Mouse (Mus musculus): ENCODE results near the gene Sfxn1. TPM values are rescaled to one million over a fixed set of nuclear protein-coding genes. Genes with fewer than 3 reads are reported as not detected.

Gene Sfxn1
- total and polyA plus RNA-seq, 2 experiments = 26.2 to 63.2 TPM

DNA sequence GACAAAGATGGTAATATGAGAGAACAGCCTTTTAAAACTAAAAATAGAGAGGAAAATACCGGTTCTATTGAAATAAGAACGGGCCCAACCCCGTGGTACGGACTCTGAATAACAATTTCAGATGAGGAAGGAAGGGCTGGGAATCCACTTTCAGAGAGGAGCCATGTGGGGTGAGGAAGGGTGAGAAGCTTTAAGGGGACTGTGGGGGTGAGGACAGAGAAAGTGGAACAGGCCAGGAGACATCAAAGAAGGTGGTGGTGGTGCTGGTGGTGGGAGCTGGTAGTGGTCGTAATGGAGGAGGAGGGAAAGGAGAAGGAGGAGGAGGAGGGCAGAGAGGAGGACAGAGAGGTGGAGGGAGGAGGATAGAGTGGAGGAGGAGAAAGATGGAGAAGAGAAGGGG is 43.3 kb downstream of the Sfxn1 start:
- Histone ChIP-seq H3K27me3 (ENCODE audit: control insufficient read depth, insufficient read depth, low read length) (no peaks in the 10 kb centered on the region), H3K9ac (ENCODE audit: low read depth, low read length) (no peak overlapping the region), H3K36me3 (ENCODE audit: control insufficient read depth, insufficient read depth, low read length) (no peaks in the 10 kb centered on the region), H3K27ac (replicated peaks; ENCODE audit: insufficient read depth, low read depth, low read length) (no peak overlapping the region), H3K4me1 (ENCODE audit: control insufficient read depth, insufficient read depth, low read length) (no peaks in the 10 kb centered on the region; the same call in 1 of the 2 replicates), H3K4me3 (ENCODE audit: insufficient read depth, low read depth, low read length) (no peak overlapping the region), H3K79me2 (ENCODE audit: control insufficient read depth, insufficient read depth, low read length) (no peaks in the 10 kb centered on the region)
- 60% methylated on average over 5 of the region's 5 CpGs for WGBS
- TF ChIP-seq POLR2A (IDR thresholded peaks at IDR 0.05; ENCODE audit: extremely low read depth, insufficient read depth, low read length) (no peak), CTCF (IDR thresholded peaks at IDR 0.05; ENCODE audit: low read depth, low read length) (no peak)
- no peak for DNase-seq (ENCODE audit: extremely low read depth, low read depth, low spot score)

GRCm38 (mm10) chr13:54115779-54116178 is 44.1 kb downstream of the Sfxn1 start:
- no peak for DNase-seq (ENCODE audit: extremely low read depth, low read depth, low spot score)
- Histone ChIP-seq H3K4me1 (ENCODE audit: control insufficient read depth, insufficient read depth, low read length) (no peaks in the 10 kb centered on the region; the same call in 1 of the 2 replicates), H3K9ac (ENCODE audit: low read depth, low read length) (no peak overlapping the region), H3K36me3 (ENCODE audit: control insufficient read depth, insufficient read depth, low read length) (no peaks in the 10 kb centered on the region), H3K79me2 (ENCODE audit: control insufficient read depth, insufficient read depth, low read length) (no peaks in the 10 kb centered on the region), H3K27ac (replicated peaks; ENCODE audit: insufficient read depth, low read depth, low read length) (no peak overlapping the region), H3K4me3 (ENCODE audit: insufficient read depth, low read depth, low read length) (no peak overlapping the region), H3K27me3 (ENCODE audit: control insufficient read depth, insufficient read depth, low read length) (no peaks in the 10 kb centered on the region)
- TF ChIP-seq CTCF (IDR thresholded peaks at IDR 0.05; ENCODE audit: low read depth, low read length) = no peak
- WGBS = 87% methylated on average over 6 of the region's 6 CpGs

- no peaks in the 10 kb centered on the region for H3K4me1 ChIP-seq (ENCODE audit: control insufficient read depth, insufficient read depth, low read length)
- no peak overlapping the region for H3K27ac ChIP-seq (replicated peaks; ENCODE audit: insufficient read depth, low read depth, low read length)
- TF ChIP-seq CTCF (IDR thresholded peaks at IDR 0.05; ENCODE audit: low read depth, low read length) (no peak), POLR2A (IDR thresholded peaks at IDR 0.05; ENCODE audit: extremely low read depth, insufficient read depth, low read length) (no peak)
- 60% methylated on average over 5 of the region's 5 CpGs for WGBS
- no peak overlapping the region for H3K9ac ChIP-seq (ENCODE audit: low read depth, low read length)
- no peaks in the 10 kb centered on the region for H3K36me3 ChIP-seq (ENCODE audit: control insufficient read depth, insufficient read depth, low read length)
- no peaks in the 10 kb centered on the region for H3K79me2 ChIP-seq (ENCODE audit: control insufficient read depth, insufficient read depth, low read length)
- H3K4me3 ChIP-seq (ENCODE audit: insufficient read depth, low read depth, low read length) = no peak overlapping the region
- H3K27me3 ChIP-seq (ENCODE audit: control insufficient read depth, insufficient read depth, low read length) = no peaks in the 10 kb centered on the region
- DNase-seq (ENCODE audit: extremely low read depth, low read depth, low spot score) = no peak
These were observed 46.7 kb downstream of the Sfxn1 start for GRCm38 (mm10) chr13:54118355-54118754.

DNA sequence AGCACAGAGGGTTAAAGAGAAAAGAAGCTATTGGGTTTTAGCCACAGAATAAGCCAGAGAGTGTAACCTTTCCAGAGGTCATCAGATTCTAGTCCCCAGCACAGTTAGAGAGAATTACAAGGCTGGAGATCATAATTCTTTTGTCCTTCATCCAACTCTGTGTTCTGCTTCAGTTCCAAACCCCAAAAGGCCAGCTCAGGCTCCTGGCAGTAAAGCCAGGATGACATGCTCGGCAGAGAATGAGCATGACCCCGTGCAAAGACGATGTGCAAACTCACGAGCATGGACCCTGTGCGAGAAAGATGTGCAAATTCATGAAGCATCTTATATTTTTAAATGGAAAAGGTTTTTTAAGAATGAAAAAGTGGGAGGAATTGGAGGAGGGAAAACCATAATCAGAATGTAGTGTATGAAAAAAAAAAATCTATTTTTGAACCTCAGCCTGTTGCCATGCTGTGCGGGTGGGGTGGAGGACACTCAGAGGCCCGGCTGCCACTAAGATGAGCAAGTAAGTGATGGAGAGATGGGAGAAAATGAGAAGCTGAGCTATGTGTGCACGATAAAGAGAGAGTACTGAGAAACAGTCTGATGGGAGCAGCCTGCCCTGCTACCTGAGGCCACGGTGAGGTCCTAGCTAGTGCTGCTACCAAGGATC is 66.2 kb downstream of the Sfxn1 start:
- Histone ChIP-seq H3K9ac (ENCODE audit: low read depth, low read length) (no peak overlapping the region), H3K27ac (replicated peaks; ENCODE audit: insufficient read depth, low read depth, low read length) (no peak overlapping the region), H3K27me3 (ENCODE audit: control insufficient read depth, insufficient read depth, low read length) (no peaks in the 10 kb centered on the region), H3K79me2 (ENCODE audit: control insufficient read depth, insufficient read depth, low read length) (no peaks in the 10 kb centered on the region), H3K4me1 (ENCODE audit: control insufficient read depth, insufficient read depth, low read length) (no peaks in the 10 kb centered on the region), H3K36me3 (ENCODE audit: control insufficient read depth, insufficient read depth, low read length) (no peaks in the 10 kb centered on the region), H3K4me3 (ENCODE audit: insufficient read depth, low read depth, low read length) (no peak overlapping the region)
- no peak for DNase-seq (ENCODE audit: extremely low read depth, low read depth, low spot score)
- WGBS = 86% methylated on average over 9 of the region's 9 CpGs
- TF ChIP-seq CTCF (IDR thresholded peaks at IDR 0.05; ENCODE audit: low read depth, low read length) (no peak), POLR2A (IDR thresholded peaks at IDR 0.05; ENCODE audit: extremely low read depth, insufficient read depth, low read length) (no peak)

- Histone ChIP-seq H3K27ac (replicated peaks; ENCODE audit: insufficient read depth, low read depth, low read length) (no peak overlapping the region), H3K4me1 (ENCODE audit: control insufficient read depth, insufficient read depth, low read length) (no peaks in the 10 kb centered on the region), H3K27me3 (ENCODE audit: control insufficient read depth, insufficient read depth, low read length) (no peaks in the 10 kb centered on the region; the same call in 1 of the 2 replicates), H3K36me3 (ENCODE audit: control insufficient read depth, insufficient read depth, low read length) (no peaks in the 10 kb centered on the region), H3K4me3 (ENCODE audit: insufficient read depth, low read depth, low read length) (no peak overlapping the region), H3K9ac (ENCODE audit: low read depth, low read length) (no peak overlapping the region), H3K79me2 (ENCODE audit: control insufficient read depth, insufficient read depth, low read length) (no peaks in the 10 kb centered on the region)
- WGBS = 45% methylated on average over 5 of the region's 5 CpGs
- no peak for DNase-seq (ENCODE audit: extremely low read depth, low read depth, low spot score)
- TF ChIP-seq POLR2A (IDR thresholded peaks at IDR 0.05; ENCODE audit: extremely low read depth, insufficient read depth, low read length) (no peak), CTCF (IDR thresholded peaks at IDR 0.05; ENCODE audit: low read depth, low read length) (no peak)
These were observed 72.1 kb downstream of the Sfxn1 start for GRCm38 (mm10) chr13:54143788-54144187.

- no peak overlapping the region for H3K27ac ChIP-seq (replicated peaks; ENCODE audit: insufficient read depth, low read depth, low read length)
These were observed 73.0 kb downstream of the Sfxn1 start for GRCm38 (mm10) chr13:54144624-54145023.

More at GRCm38 (mm10) chr13:54144624-54145023, 73.0 kb downstream of the Sfxn1 start:
- TF ChIP-seq CTCF (IDR thresholded peaks at IDR 0.05; ENCODE audit: low read depth, low read length) (no peak), POLR2A (IDR thresholded peaks at IDR 0.05; ENCODE audit: extremely low read depth, insufficient read depth, low read length) (no peak)
- Histone ChIP-seq H3K36me3 (ENCODE audit: control insufficient read depth, insufficient read depth, low read length) (no peaks in the 10 kb centered on the region), H3K9ac (ENCODE audit: low read depth, low read length) (no peak overlapping the region), H3K79me2 (ENCODE audit: control insufficient read depth, insufficient read depth, low read length) (no peaks in the 10 kb centered on the region), H3K4me1 (ENCODE audit: control insufficient read depth, insufficient read depth, low read length) (no peaks in the 10 kb centered on the region), H3K27me3 (ENCODE audit: control insufficient read depth, insufficient read depth, low read length) (no peaks in the 10 kb centered on the region; the same call in 1 of the 2 replicates), H3K4me3 (ENCODE audit: insufficient read depth, low read depth, low read length) (no peak overlapping the region)
- no peak for DNase-seq (ENCODE audit: extremely low read depth, low read depth, low spot score)
- WGBS = 71% methylated on average over 5 of the region's 5 CpGs
